Mouse (Mus musculus): Measurements from ENCODE around the gene Tpcn2. TPM values are rescaled to one million over a fixed set of nuclear protein-coding genes. Genes with fewer than 3 reads are reported as not detected.

The Tpcn2 gene
- polyA plus RNA-seq, 1 experiment from 2014 or later: 18.6 TPM

- TF ChIP-seq CTCF (IDR thresholded peaks at IDR 0.05): no peak
- DNase-seq (ENCODE audit: low read depth, low spot score) (no peak), ATAC-seq (no peak)
- ChIA-PET CTCF (no interaction called here), POLR2A (interaction anchor here (0.6 kb wide), 1 partner anchor 1320 kb away, joined by 3 read pairs; no protein-coding TSS in a partner anchor)
- no peaks in the 10 kb centered on the region for H3K27me3 ChIP-seq
- in situ Hi-C loops (cut with MboI; ENCODE audit: low pct_unique_long_range_greater_than_20kb): no loop called here
Observed at GRCm38 (mm10) chr7:145281396-145281795, 2.4 kb downstream of the Tpcn2 start.

DNA sequence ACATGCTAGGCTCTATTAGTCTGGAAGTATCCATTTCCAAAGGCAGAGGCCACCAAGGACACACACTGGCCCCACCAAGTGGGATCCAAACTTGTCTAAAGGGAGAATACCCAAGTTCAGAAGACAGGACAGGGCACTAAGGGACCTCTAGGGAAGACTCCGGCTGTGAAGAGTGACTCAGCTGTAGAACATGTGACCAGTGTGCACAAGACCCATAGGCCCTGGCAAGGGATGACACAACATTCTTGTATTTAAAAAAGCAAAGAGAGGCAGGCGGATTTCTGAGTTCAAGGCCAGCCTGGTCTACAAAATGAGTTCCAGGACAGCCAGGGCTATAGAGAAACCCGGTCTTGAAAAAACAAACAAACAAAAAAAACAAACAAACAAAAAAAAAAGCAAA, 8.3 kb downstream of the Tpcn2 start:
- ChIA-PET POLR2A (no interaction called here), CTCF (no interaction called here)
- ATAC-seq (no peak), DNase-seq (ENCODE audit: low read depth, low spot score) (no peak)
- H3K27me3 ChIP-seq: no peaks in the 10 kb centered on the region
- in situ Hi-C loops (cut with MboI; ENCODE audit: low pct_unique_long_range_greater_than_20kb): no loop called here
- no peak for TF ChIP-seq CTCF (IDR thresholded peaks at IDR 0.05)

- ChIA-PET CTCF (no interaction called here), POLR2A (no interaction called here)
- no peak for TF ChIP-seq CTCF (IDR thresholded peaks at IDR 0.05)
- no peak for DNase-seq (ENCODE audit: low read depth, low spot score)
- in situ Hi-C loops (cut with MboI; ENCODE audit: low pct_unique_long_range_greater_than_20kb): no loop called here
- H3K27me3 ChIP-seq: no peaks in the 10 kb centered on the region
- no peak for ATAC-seq
Observed at GRCm38 (mm10) chr7:145270955-145271354, 12.9 kb downstream of the Tpcn2 start.

- ATAC-seq (no peak), DNase-seq (ENCODE audit: low read depth, low spot score) (no peak)
- in situ Hi-C loops (cut with MboI; ENCODE audit: low pct_unique_long_range_greater_than_20kb): no loop called here
- no peaks in the 10 kb centered on the region for H3K27me3 ChIP-seq
- ChIA-PET CTCF (no interaction called here), POLR2A (interaction anchor here (0.6 to 1.2 kb wide), 2 partner anchors 15 to 397 kb away, joined by 3 to 4 read pairs; partner anchors contain the start of gene Tpcn2)
- no peak for TF ChIP-seq CTCF (IDR thresholded peaks at IDR 0.05)
Observed at GRCm38 (mm10) chr7:145268890-145269289, 14.9 kb downstream of the Tpcn2 start.

- in situ Hi-C loops (cut with MboI; ENCODE audit: low pct_unique_long_range_greater_than_20kb): no loop called here
- DNase-seq (ENCODE audit: low read depth, low spot score): no peak
Observed at GRCm38 (mm10) chr7:145266011-145266410, 17.8 kb downstream of the Tpcn2 start.

DNA sequence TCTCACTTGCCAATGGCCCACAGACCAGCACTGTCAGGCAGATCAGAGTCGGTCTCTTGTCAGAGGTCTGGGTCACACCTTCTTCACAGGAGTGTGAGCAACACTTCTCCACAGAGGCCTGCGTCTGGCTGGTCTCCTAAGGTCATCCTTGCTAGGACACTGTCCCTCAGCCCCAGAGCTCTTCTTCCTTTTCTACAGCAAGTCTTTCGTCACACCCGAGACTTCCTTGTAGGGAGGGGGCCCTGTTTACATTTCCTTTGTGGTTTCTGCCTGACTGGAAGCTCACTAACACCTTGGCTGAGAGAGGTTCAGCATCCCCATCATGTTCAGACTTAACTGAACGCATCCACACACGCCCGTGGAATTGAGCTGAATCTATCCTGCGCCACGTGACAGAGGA, 19.6 kb downstream of the Tpcn2 start:
- ATAC-seq: no peak
- TF ChIP-seq CTCF (IDR thresholded peaks at IDR 0.05): no peak
- in situ Hi-C loops (cut with MboI; ENCODE audit: low pct_unique_long_range_greater_than_20kb): no loop called here
- CTCF ChIA-PET: interaction anchor here (1.2 kb wide), 1 partner anchor 20 kb away, joined by 3 read pairs; the partner anchor contains the start of gene Tpcn2
- POLR2A ChIA-PET: no interaction called here
- no peak for DNase-seq (ENCODE audit: low read depth, low spot score)
- no peaks in the 10 kb centered on the region for H3K27me3 ChIP-seq

More at GRCm38 (mm10) chr7:145266011-145266410, 17.8 kb downstream of the Tpcn2 start:
- no peaks in the 10 kb centered on the region for H3K27me3 ChIP-seq
- no peak for TF ChIP-seq CTCF (IDR thresholded peaks at IDR 0.05)
- ChIA-PET CTCF (interaction anchor here (1.9 kb wide), 1 partner anchor 18 kb away, joined by 6 read pairs; the partner anchor contains the start of gene Tpcn2), POLR2A (no interaction called here)
- peak; percentile 14 for ATAC-seq

DNA sequence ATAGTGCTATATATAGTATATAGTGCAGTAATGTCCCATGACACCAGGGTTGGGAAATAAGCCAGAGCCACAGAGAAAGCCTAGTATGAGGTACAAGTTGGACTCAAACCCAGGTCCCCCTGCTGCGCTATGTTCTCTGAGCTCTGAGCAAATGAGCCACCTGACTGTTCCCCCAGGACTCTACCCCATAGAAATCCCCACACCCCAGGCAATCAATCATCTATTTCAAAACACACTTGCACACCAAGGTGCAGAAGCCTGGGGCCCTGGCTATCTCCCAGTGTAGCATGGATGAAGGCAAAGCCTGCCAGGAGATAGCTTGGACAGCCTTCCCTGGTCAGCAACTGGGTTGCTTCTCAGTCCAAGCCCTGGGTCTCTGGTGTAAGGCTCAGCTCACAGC, 27.7 kb downstream of the Tpcn2 start:
- ChIA-PET POLR2A (no interaction called here), CTCF (interaction anchor here (1.6 kb wide), 1 partner anchor 125 kb away, joined by 3 read pairs; no protein-coding TSS in a partner anchor)
- ATAC-seq (no peak), DNase-seq (ENCODE audit: low read depth, low spot score) (no peak)
- H3K27me3 ChIP-seq: no peaks in the 10 kb centered on the region
- TF ChIP-seq CTCF (IDR thresholded peaks at IDR 0.05): no peak
- in situ Hi-C loops (cut with MboI; ENCODE audit: low pct_unique_long_range_greater_than_20kb): no loop called here

DNA sequence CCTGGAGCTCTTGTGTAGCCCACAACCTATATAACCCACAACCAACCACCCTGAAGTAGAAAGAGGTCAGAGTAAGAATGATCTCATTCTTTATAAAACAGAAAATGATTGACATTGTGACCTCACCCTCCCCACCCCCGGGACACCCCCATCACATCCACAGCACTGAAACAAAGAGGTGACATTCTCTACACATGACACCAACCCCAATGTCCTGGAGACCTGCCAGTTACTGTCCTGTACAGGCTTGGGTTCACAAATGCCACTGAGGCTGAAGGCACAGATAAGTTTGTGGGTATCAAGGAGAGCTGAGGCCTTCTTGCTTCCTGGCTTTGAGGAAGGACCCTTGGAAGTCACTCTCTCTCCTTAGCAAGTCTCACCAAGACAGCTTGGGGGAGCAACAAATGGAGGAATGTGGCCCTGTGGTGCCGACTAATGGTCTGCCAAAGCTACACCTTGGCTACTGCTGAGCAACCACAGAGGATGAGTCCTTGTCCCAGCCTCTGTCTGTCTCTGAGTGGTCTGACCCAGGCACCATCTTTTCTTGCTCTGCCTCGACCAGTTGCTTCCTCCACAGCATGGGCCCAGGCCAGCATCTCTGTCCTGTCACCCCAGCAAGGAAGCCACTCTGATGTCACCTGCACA, 29.7 kb downstream of the Tpcn2 start:
- no peak for TF ChIP-seq CTCF (IDR thresholded peaks at IDR 0.05)
- CTCF ChIA-PET: interaction anchor here (1.7 to 2.8 kb wide), 5 partner anchors 24 to 322 kb away, joined by 4 to 14 read pairs (median 7); partner anchors contain the start of gene Tpcn2
- ATAC-seq (no peak), DNase-seq (ENCODE audit: low read depth, low spot score) (no peak)
- in situ Hi-C loops (cut with MboI; ENCODE audit: low pct_unique_long_range_greater_than_20kb): no loop called here
- POLR2A ChIA-PET: no interaction called here
- no peaks in the 10 kb centered on the region for H3K27me3 ChIP-seq

DNA sequence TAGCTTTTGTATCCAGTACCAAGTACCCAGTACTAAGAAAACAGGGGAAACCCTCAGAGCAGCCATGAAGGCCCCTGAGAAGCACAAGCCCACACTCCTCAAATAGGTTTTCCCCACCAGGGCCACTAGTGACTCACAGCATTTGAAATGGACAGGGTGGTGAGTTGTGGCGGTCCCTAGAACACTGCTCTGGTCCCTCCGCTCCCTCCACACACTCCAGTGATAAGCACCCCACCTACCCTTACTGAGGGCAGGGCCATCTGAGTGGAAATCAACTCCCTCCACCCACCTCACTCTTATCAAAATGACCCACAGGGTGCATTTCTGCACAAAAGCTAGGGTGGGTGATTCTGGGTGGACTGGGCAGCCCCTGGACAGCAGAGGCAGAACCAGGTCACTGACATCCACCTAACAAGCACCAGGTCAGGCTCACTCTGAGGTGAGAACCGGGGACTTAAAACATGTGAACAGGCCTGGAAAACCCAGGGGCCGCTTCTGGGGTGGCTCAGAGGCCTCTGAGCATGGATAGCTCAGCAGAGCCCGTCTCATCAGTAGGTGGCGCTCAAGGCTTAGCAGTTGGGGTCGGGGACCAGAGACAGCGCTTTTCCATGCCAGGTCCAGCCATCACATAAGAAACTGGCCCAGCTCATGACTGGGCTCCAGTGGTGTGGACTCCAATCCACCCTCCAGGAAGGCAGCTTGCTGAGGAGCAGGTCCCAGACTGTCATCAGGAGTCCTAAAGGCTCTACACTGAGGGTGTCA, 30.9 kb downstream of the Tpcn2 start:
- ChIA-PET CTCF (interaction anchor here (1.1 to 2.8 kb wide), 9 partner anchors 8 to 315 kb away, joined by 3 to 14 read pairs (median 4); partner anchors contain the start of gene Tpcn2), POLR2A (interaction anchor here (1.0 kb wide), 1 partner anchor 318 kb away, joined by 4 read pairs; no protein-coding TSS in a partner anchor)
- ATAC-seq: peak; percentile 59
- no peak for DNase-seq (ENCODE audit: low read depth, low spot score)
- in situ Hi-C loops (cut with MboI; ENCODE audit: low pct_unique_long_range_greater_than_20kb): no loop called here
- no peaks in the 10 kb centered on the region for H3K27me3 ChIP-seq
- TF ChIP-seq CTCF (IDR thresholded peaks at IDR 0.05): no peak

DNA sequence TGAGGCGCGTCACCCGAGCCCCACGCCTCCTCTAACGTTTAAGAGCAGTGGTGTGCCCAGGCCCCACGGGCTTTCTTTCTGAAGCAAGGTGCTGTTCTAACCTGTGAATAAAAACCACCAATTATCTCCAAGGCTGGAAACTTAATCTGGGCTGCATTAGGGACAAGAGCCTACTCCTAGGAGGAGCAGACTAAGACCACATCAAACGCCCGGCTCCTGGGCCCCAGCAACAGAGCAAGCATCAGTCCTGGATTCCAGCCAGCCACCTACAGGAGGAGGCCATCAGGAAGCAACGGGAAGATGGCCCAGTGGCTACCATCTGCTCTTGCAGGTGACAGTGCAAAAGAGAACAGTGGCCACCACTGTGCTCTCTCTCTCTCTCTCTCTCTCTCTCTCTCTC, 33.6 kb downstream of the Tpcn2 start:
- DNase-seq (ENCODE audit: low read depth, low spot score) (no peak), ATAC-seq (no peak)
- ChIA-PET POLR2A (no interaction called here), CTCF (no interaction called here)
- H3K27me3 ChIP-seq: no peaks in the 10 kb centered on the region
- no peak for TF ChIP-seq CTCF (IDR thresholded peaks at IDR 0.05)
- in situ Hi-C loops (cut with MboI; ENCODE audit: low pct_unique_long_range_greater_than_20kb): no loop called here

DNA sequence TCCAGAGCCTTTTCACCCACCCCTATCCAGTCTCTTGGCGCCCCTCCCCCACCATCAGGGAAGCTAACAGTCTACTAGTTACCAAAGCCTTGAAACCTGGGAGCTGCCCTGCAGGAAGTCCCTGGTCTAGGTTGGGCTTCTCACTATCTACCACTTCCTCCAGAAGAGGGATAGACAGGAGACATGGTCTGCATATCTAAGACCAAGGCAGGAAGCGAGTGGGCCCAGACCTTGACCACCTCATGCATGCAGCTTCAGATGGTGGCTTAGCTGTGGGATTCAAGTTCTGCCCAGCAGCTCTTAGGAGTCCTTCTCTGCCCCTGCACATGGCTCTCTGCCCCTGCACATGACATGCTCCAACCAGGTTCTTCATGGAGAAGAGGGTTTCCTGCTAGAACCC, 34.9 kb downstream of the Tpcn2 start:
- TF ChIP-seq CTCF (IDR thresholded peaks at IDR 0.05): no peak
- ChIA-PET CTCF (no interaction called here), POLR2A (no interaction called here)
- DNase-seq (ENCODE audit: low read depth, low spot score) (no peak), ATAC-seq (no peak)
- in situ Hi-C loops (cut with MboI; ENCODE audit: low pct_unique_long_range_greater_than_20kb): loop anchor here (10.0 kb wide), 1 partner anchor 454 kb away; no protein-coding TSS in a partner anchor
- no peaks in the 10 kb centered on the region for H3K27me3 ChIP-seq
